Mouse (Mus musculus): ENCODE measurements around the gene Trpm4. TPM values are rescaled to one million over a fixed set of nuclear protein-coding genes. Genes with fewer than 3 reads are reported as not detected.

The Trpm4 gene
- polyA plus RNA-seq (2012; rRNA removed), result 3.7 and 4.2 TPM in 2 replicates

GRCm38 (mm10) chr7:45333431-45333982 is at the start of gene Trpm4:
Gene Trpm4, minus strand, starts transcription at chr7:45333780.

GRCm38 (mm10) chr7:45370475-45371311 is 37.1 kb upstream of the Trpm4 start, which contains the start of gene Lin7b:
Gene Lin7b, minus strand, starts transcription at chr7:45370583.

DNA sequence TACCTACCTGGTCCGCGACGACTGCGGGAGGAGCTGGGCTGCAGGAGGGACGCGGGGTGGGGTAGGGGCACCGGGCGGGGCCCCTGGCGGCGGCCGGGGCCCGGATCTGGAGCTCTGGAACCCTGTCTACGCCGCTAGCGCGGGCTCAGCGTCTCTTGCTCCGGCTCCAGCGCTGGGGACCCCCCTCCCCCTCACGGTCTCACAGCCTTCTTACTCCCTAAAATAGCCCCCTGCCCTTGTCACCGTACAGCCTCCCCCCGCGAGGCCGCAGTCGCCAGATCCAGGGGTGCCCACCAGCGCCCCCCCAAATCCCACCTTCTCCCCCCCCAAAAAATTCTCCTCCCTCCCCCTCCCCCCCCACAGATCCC is 33.1 kb upstream of the Trpm4 start, which contains the start of gene Ppfia3:
TSS of gene Ppfia3 (minus strand) at position 368 of the 368 bp plus-strand sequence.

DNA sequence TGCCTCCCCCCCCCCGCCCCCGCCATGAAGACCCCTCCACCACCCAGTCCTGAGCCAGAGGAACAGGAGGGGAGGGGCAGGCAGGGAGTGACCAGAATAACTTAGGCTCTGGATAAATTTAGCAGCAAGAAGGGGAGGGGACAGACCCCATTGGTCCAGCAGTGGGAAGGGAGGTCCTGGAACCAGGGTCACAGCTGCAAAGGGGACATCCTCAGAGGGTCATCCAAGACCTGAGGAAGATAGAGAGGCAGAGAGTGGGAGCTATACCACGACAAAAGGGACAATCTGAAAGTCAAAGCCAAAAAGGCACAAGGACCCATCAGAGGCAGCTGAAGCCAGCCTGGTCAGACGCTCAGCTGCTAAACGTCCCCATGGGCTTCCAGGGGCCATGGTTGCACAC is 1.5 kb upstream of the Trpm4 start, which contains the start of gene Hrc:
TSS of gene Hrc (plus strand) at position 235 of the 400 bp plus-strand sequence.

GRCm38 (mm10) chr7:45277136-45277760 is 56.3 kb downstream of the Trpm4 start, which contains the start of gene Slc6a21:
Gene Slc6a21, plus strand, starts transcription at chr7:45277513.

Other genes with a start within 250 kb of the Trpm4 start
- 18.6 and 20.0 TPM in 2 replicates for gene Rcn3, start 241.6 kb downstream of the Trpm4 start, polyA plus RNA-seq (2012; rRNA removed)
- gene Fcgrt, start 229.9 kb downstream of the Trpm4 start, polyA plus RNA-seq (2012; rRNA removed), result 64.9 and 71.1 TPM in 2 replicates
- 256 and 267 TPM in 2 replicates for gene Rps11, start 209.3 kb downstream of the Trpm4 start, polyA plus RNA-seq (2012; rRNA removed)
- 1,073 and 1,547 TPM in 2 replicates for gene Rpl13a, start 205.0 kb downstream of the Trpm4 start, polyA plus RNA-seq (2012; rRNA removed)
- 0.05 and 0.17 TPM in 2 replicates for gene Gm45713, start 197.5 kb downstream of the Trpm4 start, polyA plus RNA-seq (2012; rRNA removed)
- 7.5 and 8.3 TPM in 2 replicates for gene Flt3l, start 197.3 kb downstream of the Trpm4 start, polyA plus RNA-seq (2012; rRNA removed)
- 32.5 and 35.0 TPM in 2 replicates for gene Pih1d1, start 179.5 kb downstream of the Trpm4 start, polyA plus RNA-seq (2012; rRNA removed)
- 20.1 and 26.3 TPM in 2 replicates for gene Aldh16a1, start 179.2 kb downstream of the Trpm4 start, polyA plus RNA-seq (2012; rRNA removed)
- 0.01 TPM in 2 replicates for gene Slc17a7, start 169.8 kb downstream of the Trpm4 start, polyA plus RNA-seq (2012; rRNA removed)
- not detected in 2 replicates for gene Gfy, start 154.2 kb downstream of the Trpm4 start, polyA plus RNA-seq (2012; rRNA removed)
- not detected in 2 replicates for gene Pth2, start 152.8 kb downstream of the Trpm4 start, polyA plus RNA-seq (2012; rRNA removed)
- 0.04 and 0.05 TPM in 2 replicates for gene Ccdc155, start 128.9 kb downstream of the Trpm4 start, polyA plus RNA-seq (2012; rRNA removed)
- 0.42 and 0.52 TPM in 2 replicates for gene Dkkl1, start 121.6 kb downstream of the Trpm4 start, polyA plus RNA-seq (2012; rRNA removed)
- 21.0 and 23.1 TPM in 2 replicates for gene Tead2, start 118.0 kb downstream of the Trpm4 start, polyA plus RNA-seq (2012; rRNA removed)
- 30.2 and 33.5 TPM in 2 replicates for gene Cd37, start 94.7 kb downstream of the Trpm4 start, polyA plus RNA-seq (2012; rRNA removed)
- 0.05 and 0.06 TPM in 2 replicates for gene Slc6a16, start 92.7 kb downstream of the Trpm4 start, polyA plus RNA-seq (2012; rRNA removed)
- 0.04 and 0.09 TPM in 2 replicates for gene Slc6a21, start 56.3 kb downstream of the Trpm4 start, polyA plus RNA-seq (2012; rRNA removed)
- 0.20 and 0.34 TPM in 2 replicates for gene Hrc, start 1.5 kb upstream of the Trpm4 start, polyA plus RNA-seq (2012; rRNA removed)
- 0.06 and 0.07 TPM in 2 replicates for gene Ppfia3, start 33.2 kb upstream of the Trpm4 start, polyA plus RNA-seq (2012; rRNA removed)
- 0.12 and 0.20 TPM in 2 replicates for gene Lin7b, start 36.8 kb upstream of the Trpm4 start, polyA plus RNA-seq (2012; rRNA removed)
- 152 and 184 TPM in 2 replicates for gene Snrnp70, start 62.0 kb upstream of the Trpm4 start, polyA plus RNA-seq (2012; rRNA removed)
- gene Kcna7, start 71.9 kb upstream of the Trpm4 start, polyA plus RNA-seq (2012; rRNA removed), result not detected in 2 replicates
- gene Ntf5, start 79.9 kb upstream of the Trpm4 start, polyA plus RNA-seq (2012; rRNA removed), result 0.15 and 0.17 TPM in 2 replicates
- gene Lhb, start 87.0 kb upstream of the Trpm4 start, polyA plus RNA-seq (2012; rRNA removed), result not detected in 2 replicates
- gene Gys1, start 101.1 kb upstream of the Trpm4 start, polyA plus RNA-seq (2012; rRNA removed), result 7.5 and 9.9 TPM in 2 replicates
- gene Ruvbl2, start 104.3 kb upstream of the Trpm4 start, polyA plus RNA-seq (2012; rRNA removed), result 37.3 and 45.2 TPM in 2 replicates
- gene Ftl1, start 126.1 kb upstream of the Trpm4 start, polyA plus RNA-seq (2012; rRNA removed), result 1,700 and 2,007 TPM in 2 replicates
- gene Bax, start 133.1 kb upstream of the Trpm4 start, polyA plus RNA-seq (2012; rRNA removed), result 47.6 and 49.6 TPM in 2 replicates
- 0.12 and 0.15 TPM in 2 replicates for gene Tulp2, start 148.1 kb upstream of the Trpm4 start, polyA plus RNA-seq (2012; rRNA removed)
- gene Gm45808, start 153.0 kb upstream of the Trpm4 start, polyA plus RNA-seq (2012; rRNA removed), result 0.12 TPM in 1 of 2 replicates, not detected in the other
- 5.7 and 6.5 TPM in 2 replicates for gene Dhdh, start 155.0 kb upstream of the Trpm4 start, polyA plus RNA-seq (2012; rRNA removed)
- gene Nucb1, start 176.6 kb upstream of the Trpm4 start, polyA plus RNA-seq (2012; rRNA removed), result 75.2 and 76.4 TPM in 2 replicates
- gene Ppp1r15a, start 192.5 kb upstream of the Trpm4 start, polyA plus RNA-seq (2012; rRNA removed), result 79.7 and 101 TPM in 2 replicates
- 1.2 and 1.7 TPM in 2 replicates for gene Plekha4, start 192.6 kb upstream of the Trpm4 start, polyA plus RNA-seq (2012; rRNA removed)
- 0.78 and 1.3 TPM in 2 replicates for gene Hsd17b14, start 221.1 kb upstream of the Trpm4 start, polyA plus RNA-seq (2012; rRNA removed)
- 41.1 and 45.0 TPM in 2 replicates for gene Bcat2, start 236.4 kb upstream of the Trpm4 start, polyA plus RNA-seq (2012; rRNA removed)

All from liver, embryonic 18 days (tissue).